Mouse (Mus musculus): ENCODE results near the gene Abat.

DNA sequence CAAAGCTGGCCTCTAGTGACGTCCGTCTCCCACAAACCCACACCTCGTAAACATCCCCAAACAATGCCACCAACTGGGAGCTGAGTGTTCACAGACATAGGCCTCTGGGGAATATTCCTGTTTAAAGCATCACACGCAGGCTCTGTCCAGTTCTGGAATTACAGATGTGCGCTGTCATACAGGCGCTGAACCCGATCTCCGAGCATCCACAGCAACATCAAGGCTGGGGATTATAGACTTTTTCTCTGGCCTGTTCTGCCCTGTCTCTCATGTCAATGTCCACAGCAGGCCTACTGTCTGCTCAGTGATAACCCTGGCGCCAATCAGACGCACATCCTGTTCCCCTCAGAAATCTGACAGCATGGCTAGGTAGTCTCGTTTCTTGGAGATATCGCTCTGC is 57.1 kb downstream of the Abat start:
- no peak for TF ChIP-seq CTCF (conservative IDR thresholded peaks at IDR 0.05; ENCODE audit: low read length)
- TF ChIP-seq NANOG (IDR thresholded peaks at IDR 0.05; ENCODE audit: borderline replicate concordance, low read length) = no peak
- no peak for TF ChIP-seq POU5F1 (IDR thresholded peaks at IDR 0.05; ENCODE audit: borderline replicate concordance, low read length)
